Mouse (Mus musculus): Measurements from ENCODE around the gene Elmod3. TPM values are rescaled to one million over a fixed set of nuclear protein-coding genes. Genes with fewer than 3 reads are reported as not detected.
A peak's percentile ranks its signal among the peaks of the same experiment; 100 is the strongest.

Elmod3 gene
- total RNA-seq, 1 experiment, result 4.3 TPM

DNA sequence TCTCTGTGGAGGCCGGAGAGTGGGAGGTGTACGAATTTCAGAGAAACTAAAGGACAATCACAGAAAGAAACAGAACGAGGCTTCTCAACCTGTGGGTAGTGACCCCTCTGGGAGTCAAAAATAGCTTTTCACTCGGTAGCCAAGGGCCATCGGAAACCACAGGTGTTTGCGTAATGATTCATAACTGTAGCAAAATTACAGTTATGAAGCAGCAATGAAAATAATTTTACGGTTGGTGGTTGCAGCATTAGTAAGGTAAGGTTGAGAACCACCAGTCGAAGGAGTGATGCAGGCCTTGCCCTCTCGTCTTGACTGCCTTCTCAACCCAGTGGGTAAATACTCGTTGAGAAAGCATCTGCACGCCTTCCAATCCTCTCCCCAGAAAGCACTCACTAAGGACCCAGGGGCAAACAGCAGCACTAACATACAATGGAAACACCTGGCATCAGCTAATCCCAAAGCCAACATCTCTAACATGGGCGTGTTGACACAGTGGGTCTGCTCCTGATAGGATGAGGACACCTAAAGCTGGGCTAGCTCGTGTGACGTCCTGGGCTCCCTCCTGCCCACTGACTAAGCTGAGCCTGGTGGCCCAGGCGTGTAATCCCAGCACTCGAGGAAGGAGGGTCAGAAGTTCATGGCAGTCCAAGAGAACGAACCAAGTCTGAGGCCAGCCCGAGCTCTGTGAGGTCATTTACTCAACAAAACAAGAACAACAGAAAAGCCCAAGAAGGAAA lies 43.2 kb upstream of the Elmod3 start:
- in situ Hi-C loops (cut with MboI; ENCODE audit: low sequenced_read_pairs in 2 of 2, unreplicated experiment in 2 of 2), result no loop called here
- no peak for DNase-seq (ENCODE audit: low read depth, low spot score)
- H3K9ac ChIP-seq (ENCODE audit: insufficient read depth, low read depth, low read length, poor library complexity, severe bottlenecking), result no peak overlapping the region

GRCm38 (mm10) chr6:72636940-72637339 lies 38.7 kb upstream of the Elmod3 start:
- Histone ChIP-seq H3K27ac (ENCODE audit: insufficient read depth, low read depth, low read length, poor library complexity, severe bottlenecking) (no peak overlapping the region), H3K4me3 (ENCODE audit: insufficient read depth in 1 of 2, low read depth in 1 of 2, low read length in 2 of 2, poor library complexity in 1 of 2, severe bottlenecking in 1 of 2) (no peak overlapping the region), H3K4me1 (ENCODE audit: control insufficient read depth in 2 of 2, insufficient read depth in 2 of 2, low read length in 2 of 2, poor library complexity in 1 of 2) (peaks cover 2 to 3% of the 10 kb centered on the region in 2 experiments; a peak in 3 of 4 replicates), H3K9me3 (ENCODE audit: control insufficient read depth, insufficient read depth, low read depth, low read length) (no peaks in the 10 kb centered on the region), H3K36me3 (ENCODE audit: control insufficient read depth, insufficient read depth, low read length, poor library complexity, severe bottlenecking) (peaks cover 2% of the 10 kb centered on the region; the same call in 1 of the 2 replicates), H3K9ac (ENCODE audit: insufficient read depth, low read depth, low read length, poor library complexity, severe bottlenecking) (no peak overlapping the region)
- TF ChIP-seq MAFK (IDR thresholded peaks at IDR 0.05; ENCODE audit: insufficient read depth, low read depth, low read length) (no peak), ZC3H11A (IDR thresholded peaks at IDR 0.05; ENCODE audit: borderline replicate concordance, low read depth, low read length) (no peak), CHD2 (IDR thresholded peaks at IDR 0.05; ENCODE audit: low read depth, low read length) (no peak), ZNF384 (IDR thresholded peaks at IDR 0.05; ENCODE audit: low read depth, low read length) (no peak), HCFC1 (IDR thresholded peaks at IDR 0.05; ENCODE audit: borderline replicate concordance, insufficient read depth, low read length) (no peak)
- in situ Hi-C loops (cut with MboI; ENCODE audit: low sequenced_read_pairs in 2 of 2, unreplicated experiment in 2 of 2), result no loop called here
- no peak for DNase-seq (ENCODE audit: low read depth, low spot score)

More for the DNA sequence above, 43.2 kb upstream of the Elmod3 start:
- Histone ChIP-seq H3K9me3 (ENCODE audit: control insufficient read depth, insufficient read depth, low read depth, low read length) (no peaks in the 10 kb centered on the region), H3K36me3 (ENCODE audit: control insufficient read depth, insufficient read depth, low read length, poor library complexity, severe bottlenecking) (no peaks in the 10 kb centered on the region; the same call in 1 of the 2 replicates), H3K4me3 (ENCODE audit: insufficient read depth in 1 of 2, low read depth in 1 of 2, low read length in 2 of 2, poor library complexity in 1 of 2, severe bottlenecking in 1 of 2) (no peak overlapping the region), H3K27ac (ENCODE audit: insufficient read depth, low read depth, low read length, poor library complexity, severe bottlenecking) (no peak overlapping the region), H3K4me1 (ENCODE audit: control insufficient read depth in 2 of 2, insufficient read depth in 2 of 2, low read length in 2 of 2, poor library complexity in 1 of 2) (peaks cover 0 to 2% of the 10 kb centered on the region in 2 experiments; a peak in 2 of 4 replicates)
- TF ChIP-seq ZNF384 (IDR thresholded peaks at IDR 0.05; ENCODE audit: low read depth, low read length), result no peak
- no peak for TF ChIP-seq HCFC1 (IDR thresholded peaks at IDR 0.05; ENCODE audit: borderline replicate concordance, insufficient read depth, low read length)
- TF ChIP-seq MAFK (IDR thresholded peaks at IDR 0.05; ENCODE audit: insufficient read depth, low read depth, low read length), result no peak
- no peak for TF ChIP-seq ZC3H11A (IDR thresholded peaks at IDR 0.05; ENCODE audit: borderline replicate concordance, low read depth, low read length)
- TF ChIP-seq CHD2 (IDR thresholded peaks at IDR 0.05; ENCODE audit: low read depth, low read length), result no peak

DNA sequence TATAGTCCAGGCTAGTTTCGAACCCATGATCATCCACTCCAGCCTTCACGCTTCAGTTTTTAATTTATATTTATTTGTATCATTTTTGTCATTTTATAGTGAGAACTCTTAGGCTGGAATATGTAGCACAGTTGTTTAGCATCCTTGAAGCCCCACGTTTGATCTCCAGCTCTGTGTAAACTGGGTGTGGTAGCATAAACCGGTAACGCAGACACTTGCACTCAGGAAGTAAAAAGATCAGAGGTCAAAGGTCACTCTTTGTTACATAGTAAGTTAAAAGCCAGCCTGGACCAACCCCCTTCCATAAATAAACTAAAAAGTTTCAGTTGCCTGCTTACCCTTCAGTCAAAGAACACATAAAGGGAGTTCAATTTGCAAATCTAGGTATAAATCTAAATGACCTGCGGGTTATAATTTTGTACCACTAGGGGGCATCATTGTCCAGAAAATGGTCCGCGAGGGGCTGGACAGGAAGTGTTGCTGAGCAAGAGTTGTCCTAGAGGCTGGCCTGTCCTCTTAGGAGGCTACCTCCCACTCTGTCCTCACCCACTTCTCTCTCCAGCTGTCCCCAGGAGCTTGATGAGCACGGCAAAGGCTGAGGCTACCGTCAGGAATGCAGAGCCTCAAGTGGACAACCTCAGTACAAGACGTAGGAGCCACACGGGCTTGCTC lies 37.7 kb upstream of the Elmod3 start:
- H3K4me3 ChIP-seq (ENCODE audit: insufficient read depth in 1 of 2, low read depth in 1 of 2, low read length in 2 of 2, poor library complexity in 1 of 2, severe bottlenecking in 1 of 2), result no peak overlapping the region
- TF ChIP-seq MAFK (IDR thresholded peaks at IDR 0.05; ENCODE audit: insufficient read depth, low read depth, low read length) (no peak), ZC3H11A (IDR thresholded peaks at IDR 0.05; ENCODE audit: borderline replicate concordance, low read depth, low read length) (peak; percentile 39)

GRCm38 (mm10) chr6:72634311-72634710 lies 36.1 kb upstream of the Elmod3 start:
- no peaks in the 10 kb centered on the region for H3K9me3 ChIP-seq (ENCODE audit: control insufficient read depth, insufficient read depth, low read depth, low read length)
- H3K36me3 ChIP-seq (ENCODE audit: control insufficient read depth, insufficient read depth, low read length, poor library complexity, severe bottlenecking), result peaks cover 12% of the 10 kb centered on the region; the same call in 1 of the 2 replicates
- no peak for TF ChIP-seq HCFC1 (IDR thresholded peaks at IDR 0.05; ENCODE audit: borderline replicate concordance, insufficient read depth, low read length)
- TF ChIP-seq CHD2 (IDR thresholded peaks at IDR 0.05; ENCODE audit: low read depth, low read length), result no peak
- TF ChIP-seq ZNF384 (IDR thresholded peaks at IDR 0.05; ENCODE audit: low read depth, low read length), result no peak
- no peak for TF ChIP-seq MAFK (IDR thresholded peaks at IDR 0.05; ENCODE audit: insufficient read depth, low read depth, low read length)
- TF ChIP-seq ZC3H11A (IDR thresholded peaks at IDR 0.05; ENCODE audit: borderline replicate concordance, low read depth, low read length), result no peak
- no peak for DNase-seq (ENCODE audit: low read depth, low spot score)
- no peak overlapping the region for H3K27ac ChIP-seq (ENCODE audit: insufficient read depth, low read depth, low read length, poor library complexity, severe bottlenecking)
- H3K9ac ChIP-seq (ENCODE audit: insufficient read depth, low read depth, low read length, poor library complexity, severe bottlenecking), result no peak overlapping the region
- peaks cover 0 to 3% of the 10 kb centered on the region in 2 experiments; a peak in 2 of 4 replicates for H3K4me1 ChIP-seq (ENCODE audit: control insufficient read depth in 2 of 2, insufficient read depth in 2 of 2, low read length in 2 of 2, poor library complexity in 1 of 2)
- no peak overlapping the region for H3K4me3 ChIP-seq (ENCODE audit: insufficient read depth in 1 of 2, low read depth in 1 of 2, low read length in 2 of 2, poor library complexity in 1 of 2, severe bottlenecking in 1 of 2)
- in situ Hi-C loops (cut with MboI; ENCODE audit: low sequenced_read_pairs in 2 of 2, unreplicated experiment in 2 of 2), result no loop called here

More for the DNA sequence above, 37.7 kb upstream of the Elmod3 start:
- peaks cover 0 to 3% of the 10 kb centered on the region in 2 experiments; a peak in 2 of 4 replicates for H3K4me1 ChIP-seq (ENCODE audit: control insufficient read depth in 2 of 2, insufficient read depth in 2 of 2, low read length in 2 of 2, poor library complexity in 1 of 2)
- in situ Hi-C loops (cut with MboI; ENCODE audit: low sequenced_read_pairs in 2 of 2, unreplicated experiment in 2 of 2), result no loop called here
- DNase-seq (ENCODE audit: low read depth, low spot score), result no peak
- H3K27ac ChIP-seq (ENCODE audit: insufficient read depth, low read depth, low read length, poor library complexity, severe bottlenecking), result no peak overlapping the region
- H3K9ac ChIP-seq (ENCODE audit: insufficient read depth, low read depth, low read length, poor library complexity, severe bottlenecking), result no peak overlapping the region
- peaks cover 8% of the 10 kb centered on the region; the same call in 1 of the 2 replicates for H3K36me3 ChIP-seq (ENCODE audit: control insufficient read depth, insufficient read depth, low read length, poor library complexity, severe bottlenecking)
- no peaks in the 10 kb centered on the region for H3K9me3 ChIP-seq (ENCODE audit: control insufficient read depth, insufficient read depth, low read depth, low read length)

All from ES-E14 (cell line).